Mouse (Mus musculus) midbrain, embryonic 11.5 days (tissue): ENCODE data around the gene Ptges3. TPM values are rescaled to one million over a fixed set of nuclear protein-coding genes. Genes with fewer than 3 reads are reported as not detected.
"Not testable (repeated sequence)": the region's sequence is repeated elsewhere in the genome, so short reads cannot be mapped to it uniquely, and the experiment has no call there.

Experiments
- ATAC-seq: fragments of 200-750 bp; cut with Nextera tagmentation; 2 replicates; pipeline ENCODE4 v1.8.0; 2017; ENCODE audit warnings: moderate TSS enrichment, moderate library complexity; ENCODE audit not compliant: low FRiP score
- DNase-seq: peaks from one replicate; pipeline ENCODE4 v3.0.0; 2015; ENCODE audit warnings: low spot score; ENCODE audit errors: missing footprints
- H3K27ac ChIP-seq: fragments of 300-500 bp; sonication (generic); 2 replicates; pipeline ENCODE4 v1.5.1; 2014; ENCODE audit warnings: low read depth, low read length
- H3K27me3 ChIP-seq: fragments of 300-500 bp; sonication (generic); 2 replicates; pipeline ENCODE4 v1.6.1; 2014; ENCODE audit warnings: mild to moderate bottlenecking, low read length, moderate library complexity, mixed read lengths; ENCODE audit not compliant: control insufficient read depth, insufficient read depth
- H3K36me3 ChIP-seq: fragments of 300-500 bp; sonication (generic); 2 replicates; pipeline ENCODE4 v1.6.1; 2014; ENCODE audit warnings: mild to moderate bottlenecking, low read length, moderate library complexity, mixed read lengths; ENCODE audit not compliant: control insufficient read depth, insufficient read depth
- H3K4me1 ChIP-seq: fragments of 300-500 bp; sonication (generic); 2 replicates; pipeline ENCODE4 v1.6.1; 2014; ENCODE audit warnings: low read length; ENCODE audit not compliant: control insufficient read depth, insufficient read depth
- H3K4me2 ChIP-seq: fragments of 300-500 bp; sonication (generic); 2 replicates; pipeline ENCODE4 v1.6.1; 2014; ENCODE audit warnings: mild to moderate bottlenecking, moderate library complexity
- H3K4me3 ChIP-seq: fragments of 300-500 bp; sonication (generic); 2 replicates; pipeline ENCODE4 v1.5.1; 2014; ENCODE audit warnings: low read depth, low read length
- H3K9ac ChIP-seq: fragments of 300-500 bp; sonication (generic); 2 replicates; pipeline ENCODE4 v1.6.1; 2014; ENCODE audit warnings: low read length
- H3K9me3 ChIP-seq: fragments of 300-500 bp; sonication (generic); 2 replicates; pipeline ENCODE4 v1.6.1; 2016; ENCODE audit warnings: low read length; ENCODE audit not compliant: control insufficient read depth
- WGBS: fragments of 180-500 bp; shearing (Covaris S2); extraction: QIAGEN DNeasy Blood & Tissue Kit; methylation state at CpG from one replicate; pipeline ENCODE4 v1.1.7; 2014; 5-methylcytosine and 5-hydroxymethylcytosine counted together
- polyA plus RNA-seq: library from polyadenylated mRNA; unstranded; fragments of >200 nt; fragmentation: Nextera tagmentation; extraction: Ambion mirVana; gene quantifications from 2 replicates; pipeline ENCODE4 v1.2.1, GENCODE M21; 2014

Ptges3 gene
- polyA plus RNA-seq, 1 experiment from 2014 or later, result 692 TPM

DNA sequence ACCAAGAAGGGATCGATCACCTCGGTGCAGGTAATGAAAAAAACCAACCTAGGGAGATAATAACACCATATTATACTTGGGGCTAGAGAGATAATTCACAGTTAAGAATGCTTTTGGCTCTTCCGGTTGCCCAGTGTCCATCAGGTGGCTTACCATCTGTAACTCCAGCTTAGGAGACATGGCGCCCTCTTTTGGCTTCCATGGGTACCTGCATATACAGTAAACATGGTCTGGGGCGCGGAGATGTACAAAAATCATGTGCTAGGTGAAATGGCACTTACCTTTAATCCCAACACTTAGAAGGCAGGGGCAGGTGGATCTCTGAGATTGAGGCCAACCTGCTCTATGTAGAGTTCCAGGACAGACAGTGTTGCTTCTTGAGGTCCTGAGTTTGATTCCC, 27.6 kb downstream of the Ptges3 start:
- H3K4me3 ChIP-seq, result no peak overlapping the region
- H3K27ac ChIP-seq, result no peak overlapping the region
- H3K27me3 ChIP-seq, result no peaks in the 10 kb centered on the region
- DNase-seq (no peak), ATAC-seq (no peak)
- WGBS, result 85% methylated on average over 6 of the region's 6 CpGs
- no peak overlapping the region for H3K4me2 ChIP-seq
- peaks cover 36% of the 10 kb centered on the region for H3K36me3 ChIP-seq
- no peak overlapping the region for H3K9ac ChIP-seq
- H3K4me1 ChIP-seq, result peaks cover 17% of the 10 kb centered on the region
- H3K9me3 ChIP-seq, result no peaks in the 10 kb centered on the region

DNA sequence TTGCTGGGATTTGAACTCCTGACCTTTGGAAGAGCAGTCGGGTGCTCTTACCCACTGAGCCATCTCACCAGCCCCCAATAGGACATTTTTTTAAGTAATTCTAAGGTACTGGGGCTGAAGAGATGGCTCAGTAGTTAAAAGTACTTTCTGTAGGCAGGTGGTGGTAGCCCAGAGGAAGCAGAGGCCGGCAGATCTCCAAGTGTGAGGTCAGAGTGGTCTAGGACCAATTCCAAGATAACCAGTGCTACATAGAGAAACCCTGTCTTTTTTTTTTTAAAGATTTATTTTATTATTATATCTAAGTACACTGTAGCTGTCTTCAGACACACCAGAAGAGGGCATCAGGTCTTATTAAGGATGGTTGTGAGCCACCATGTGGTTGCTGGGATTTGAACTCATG, 28.5 kb downstream of the Ptges3 start:
- ATAC-seq, H3K9ac ChIP-seq, H3K27me3 ChIP-seq, H3K27ac ChIP-seq, DNase-seq, H3K9me3 ChIP-seq, H3K4me2 ChIP-seq, H3K4me3 ChIP-seq: not testable (repeated sequence)
- Histone ChIP-seq H3K4me1 (peaks cover 22% of the 10 kb centered on the region), H3K36me3 (peaks cover 36% of the 10 kb centered on the region)
- WGBS, result 88% methylated on average over 2 of the region's 2 CpGs

DNA sequence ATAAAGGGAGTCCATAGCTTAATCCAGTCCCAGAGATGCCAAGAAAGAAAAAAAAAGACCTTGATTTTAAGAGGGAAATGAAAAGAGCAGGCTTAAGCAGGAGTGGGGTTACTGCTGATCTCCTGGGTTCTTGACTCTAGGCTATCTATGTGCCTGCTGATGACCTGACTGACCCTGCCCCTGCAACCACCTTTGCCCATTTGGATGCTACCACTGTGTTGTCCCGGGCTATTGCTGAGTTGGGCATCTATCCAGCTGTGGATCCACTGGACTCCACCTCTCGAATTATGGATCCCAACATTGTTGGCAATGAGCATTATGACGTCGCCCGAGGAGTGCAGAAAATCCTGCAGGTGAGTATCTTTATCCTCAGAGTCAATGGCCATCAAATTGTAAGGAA, 29.4 kb downstream of the Ptges3 start:
- H3K9me3 ChIP-seq, result no peaks in the 10 kb centered on the region
- no peak overlapping the region for H3K4me3 ChIP-seq
- H3K9ac ChIP-seq, result no peak overlapping the region
- 97% methylated on average over 5 of the region's 5 CpGs for WGBS
- no peaks in the 10 kb centered on the region for H3K27me3 ChIP-seq
- H3K27ac ChIP-seq, result no peak overlapping the region
- DNase-seq (no peak), ATAC-seq (no peak)
- H3K4me2 ChIP-seq, result no peak overlapping the region
- peaks cover 36% of the 10 kb centered on the region for H3K36me3 ChIP-seq
- H3K4me1 ChIP-seq, result peaks cover 21% of the 10 kb centered on the region

DNA sequence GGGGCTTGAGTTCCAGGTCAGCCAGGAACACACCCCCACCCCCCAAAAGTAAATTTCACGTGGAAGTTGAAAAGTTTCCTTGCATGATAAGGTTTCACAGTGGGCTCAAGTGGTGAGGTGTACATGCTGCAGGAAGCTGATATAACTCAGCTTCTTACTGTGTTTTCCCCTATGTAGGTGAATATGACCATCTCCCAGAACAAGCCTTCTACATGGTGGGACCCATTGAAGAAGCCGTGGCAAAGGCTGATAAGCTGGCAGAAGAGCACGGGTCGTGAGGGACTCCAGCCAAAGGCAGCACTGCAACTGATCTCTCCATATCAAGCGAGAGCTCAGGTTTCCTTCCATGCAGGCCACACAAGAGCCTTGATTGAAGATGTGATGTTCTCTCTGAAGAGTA, 31.1 kb downstream of the Ptges3 start:
- WGBS, result 82% methylated on average over 5 of the region's 5 CpGs
- no peak for DNase-seq
- no peak overlapping the region for H3K4me2 ChIP-seq
- H3K9ac ChIP-seq, result no peak overlapping the region
- no peaks in the 10 kb centered on the region for H3K27me3 ChIP-seq
- H3K4me3 ChIP-seq, result no peak overlapping the region
- ATAC-seq, result no peak
- peaks cover 29% of the 10 kb centered on the region for H3K4me1 ChIP-seq
- peaks cover 36% of the 10 kb centered on the region for H3K36me3 ChIP-seq
- H3K9me3 ChIP-seq, result no peaks in the 10 kb centered on the region
- H3K27ac ChIP-seq, result no peak overlapping the region

DNA sequence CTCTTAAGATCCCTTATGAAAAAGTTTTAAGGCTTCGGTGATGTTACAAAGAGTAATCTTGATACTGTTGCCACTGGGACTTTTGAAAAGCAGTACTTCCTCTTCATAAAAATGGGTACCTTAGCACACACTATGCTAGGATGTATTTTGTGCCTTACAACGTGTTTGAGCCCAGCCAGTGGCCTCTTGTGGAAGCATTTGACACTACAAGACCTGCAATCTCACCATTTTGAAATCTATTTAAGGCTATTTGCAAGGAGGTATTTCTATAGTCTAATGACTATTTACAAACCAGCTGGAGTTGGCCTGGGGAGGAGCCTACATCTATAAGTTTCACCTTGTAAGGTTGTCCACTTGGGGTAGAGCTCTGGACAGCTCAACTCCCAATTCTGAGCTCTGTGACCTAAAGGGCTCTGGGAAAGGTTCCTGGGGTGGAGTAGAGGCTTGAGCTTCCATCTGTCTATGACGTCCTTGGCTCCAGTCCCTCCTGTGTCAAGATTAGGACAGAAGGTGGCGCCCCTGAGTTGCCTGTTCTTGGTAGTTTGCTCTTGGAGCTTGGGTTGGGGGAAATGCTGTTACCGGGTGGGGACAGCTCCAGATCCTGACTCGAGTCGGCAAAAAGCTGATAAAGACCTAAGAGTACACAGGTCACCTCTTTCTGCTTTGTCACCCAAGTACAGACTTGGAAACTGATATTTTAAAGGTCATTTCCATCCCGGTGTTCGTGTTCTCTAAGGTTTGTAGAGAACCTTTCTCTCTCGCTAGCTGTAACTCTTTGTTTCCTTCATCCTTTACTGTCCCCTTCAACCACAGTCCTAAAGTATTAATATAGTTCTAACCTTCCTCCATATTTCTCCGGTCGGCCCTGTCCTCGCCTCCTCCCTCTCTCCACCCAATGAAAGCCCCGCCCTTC, 32.2 kb downstream of the Ptges3 start:
- WGBS, result 10% methylated on average over 14 of the region's 14 CpGs
- DNase-seq (peak; percentile 99), ATAC-seq (peak; percentile 38)
- peaks cover 27% of the 10 kb centered on the region for H3K4me1 ChIP-seq
- peaks cover 27% of the 10 kb centered on the region for H3K36me3 ChIP-seq
- peak overlapping the region; percentile 85 for H3K4me2 ChIP-seq
- H3K4me3 ChIP-seq, result peak overlapping the region; percentile 81
- H3K9ac ChIP-seq, result no peak overlapping the region
- no peak overlapping the region for H3K27ac ChIP-seq
- no peaks in the 10 kb centered on the region for H3K9me3 ChIP-seq
- H3K27me3 ChIP-seq, result no peaks in the 10 kb centered on the region

DNA sequence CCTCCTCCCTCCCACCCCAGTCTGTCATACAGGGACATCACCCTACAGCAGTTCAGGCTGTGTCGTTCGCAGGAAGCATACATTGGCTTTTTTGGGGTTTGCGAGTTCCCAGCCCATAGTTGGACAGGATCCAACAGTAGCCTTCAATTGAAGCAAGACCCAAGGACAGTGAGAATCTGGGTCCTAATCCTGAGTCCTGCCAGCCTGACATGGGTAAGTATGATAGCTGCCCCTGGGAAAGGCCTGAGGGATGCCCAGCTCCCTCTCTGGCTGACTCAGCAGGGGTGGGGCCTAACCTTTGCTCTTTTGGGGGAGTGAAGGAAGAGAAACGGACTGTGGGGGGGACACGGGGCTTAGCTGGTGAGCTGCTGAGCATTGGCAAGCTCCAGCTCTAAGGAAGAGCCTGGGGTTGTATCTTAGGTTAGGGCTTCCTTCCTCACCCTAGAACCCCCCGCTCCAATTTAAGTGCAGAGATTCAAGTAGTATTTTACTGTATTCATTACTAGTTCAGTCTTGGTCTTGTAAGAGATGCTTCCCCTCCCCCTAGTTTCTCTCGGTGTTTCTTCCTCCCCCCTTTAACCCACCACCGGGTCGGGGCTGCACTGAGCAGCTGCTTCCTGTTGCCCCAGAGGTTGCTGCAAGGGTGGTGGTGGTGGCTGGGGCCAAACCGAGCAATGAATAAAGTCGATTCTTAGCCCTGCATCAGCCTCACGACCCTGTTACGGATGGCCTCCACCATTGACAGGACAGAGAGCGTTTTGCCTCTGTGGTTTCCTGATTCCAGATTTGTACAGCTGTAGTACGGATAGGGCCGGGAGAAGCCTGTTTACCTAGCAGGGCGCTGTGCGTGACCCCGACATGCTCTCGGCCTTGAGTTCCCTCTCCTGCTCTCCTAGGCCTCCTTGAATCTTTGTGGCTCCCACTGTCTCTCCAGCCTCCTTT, 33.1 kb downstream of the Ptges3 start, which contains the start of gene Baz2a:
Gene Baz2a (plus strand): TSS at position 14 of the 942 bp plus-strand sequence.
- 2% methylated on average over 20 of the region's 20 CpGs for WGBS
- DNase-seq, result peak; percentile 91
- H3K27me3 ChIP-seq, result no peaks in the 10 kb centered on the region
- peak within 1 kb of the TSS; percentile 86 for H3K27ac ChIP-seq
- peak within 1 kb of the TSS; percentile 81 for H3K4me3 ChIP-seq
- H3K4me2 ChIP-seq, result peak within 1 kb of the TSS; percentile 85
- peak within 1 kb of the TSS; percentile 85 for H3K9ac ChIP-seq
- H3K36me3 ChIP-seq, result peaks cover 22% of the 10 kb centered on the region
- no peaks in the 10 kb centered on the region for H3K9me3 ChIP-seq
- peak; percentile 23 for ATAC-seq
- H3K4me1 ChIP-seq, result peaks cover 27% of the 10 kb centered on the region

DNA sequence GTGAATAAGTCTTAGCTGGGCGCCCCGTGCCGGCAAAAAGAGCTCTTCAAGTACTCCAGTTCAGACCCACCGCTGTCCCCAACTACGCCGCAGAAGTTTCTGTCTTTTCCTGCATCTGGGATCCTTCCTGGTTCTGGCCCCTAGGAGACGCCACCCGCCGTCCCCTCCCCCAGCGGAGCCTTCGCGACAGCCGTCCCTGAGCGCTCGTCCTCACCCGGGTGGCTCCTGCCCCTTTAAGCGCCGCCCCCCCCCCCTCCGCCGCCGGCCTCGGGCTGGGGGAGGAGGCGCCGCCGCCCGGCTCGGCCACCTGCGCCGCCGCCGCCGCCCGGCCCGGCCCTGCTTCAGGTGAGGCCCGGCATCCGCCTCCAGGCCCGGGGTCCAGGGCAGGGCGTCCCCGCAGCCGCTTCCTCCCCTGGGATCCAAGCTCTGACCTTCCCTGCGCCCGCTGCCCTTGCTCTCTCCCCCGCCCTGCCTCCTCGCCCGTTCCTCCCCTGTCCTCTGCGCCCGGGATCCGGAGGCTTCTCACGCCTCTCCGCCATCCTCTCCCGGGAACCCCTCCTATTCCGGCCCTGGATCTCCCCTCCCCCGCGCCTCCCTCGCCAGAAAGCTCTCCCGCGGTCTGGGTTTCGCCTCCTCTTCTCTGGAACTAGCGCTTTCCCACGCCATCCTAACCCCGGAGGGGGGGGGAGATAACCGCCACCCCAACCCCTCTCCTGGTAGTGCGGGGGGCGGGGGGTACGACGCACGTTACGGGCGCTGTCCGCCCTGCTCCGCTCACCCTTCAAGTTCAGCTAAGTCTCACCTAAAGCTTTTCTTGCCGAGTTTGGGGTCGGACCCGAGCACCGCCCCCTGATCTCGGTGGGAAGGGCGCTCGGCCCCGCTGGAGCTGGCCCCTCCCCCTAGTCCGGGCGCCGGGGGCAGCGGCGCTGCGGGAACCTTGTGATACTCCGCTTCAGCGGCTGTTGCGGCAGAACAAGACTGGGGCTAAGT, 34.0 kb downstream of the Ptges3 start:
- H3K36me3 ChIP-seq, result peaks cover 17% of the 10 kb centered on the region
- H3K4me2 ChIP-seq, result peak overlapping the region; percentile 85
- under 1% methylated on average over 79 of the region's 88 CpGs for WGBS
- ATAC-seq (peak; percentile 59), DNase-seq (peak; percentile 97)
- H3K27me3 ChIP-seq, result no peaks in the 10 kb centered on the region
- H3K9ac ChIP-seq, result peak overlapping the region; percentile 85
- H3K4me1 ChIP-seq, result peaks cover 27% of the 10 kb centered on the region
- H3K27ac ChIP-seq, result peak overlapping the region; percentile 86
- peak overlapping the region; percentile 81 for H3K4me3 ChIP-seq
- H3K9me3 ChIP-seq, result no peaks in the 10 kb centered on the region
